Mouse (Mus musculus): ENCODE results near the gene Paxip1. TPM values are rescaled to one million over a fixed set of nuclear protein-coding genes. Genes with fewer than 3 reads are reported as not detected.

The Paxip1 gene
- polyA plus RNA-seq (2017; shearing (Covaris generic)): 53.9 TPM

DNA sequence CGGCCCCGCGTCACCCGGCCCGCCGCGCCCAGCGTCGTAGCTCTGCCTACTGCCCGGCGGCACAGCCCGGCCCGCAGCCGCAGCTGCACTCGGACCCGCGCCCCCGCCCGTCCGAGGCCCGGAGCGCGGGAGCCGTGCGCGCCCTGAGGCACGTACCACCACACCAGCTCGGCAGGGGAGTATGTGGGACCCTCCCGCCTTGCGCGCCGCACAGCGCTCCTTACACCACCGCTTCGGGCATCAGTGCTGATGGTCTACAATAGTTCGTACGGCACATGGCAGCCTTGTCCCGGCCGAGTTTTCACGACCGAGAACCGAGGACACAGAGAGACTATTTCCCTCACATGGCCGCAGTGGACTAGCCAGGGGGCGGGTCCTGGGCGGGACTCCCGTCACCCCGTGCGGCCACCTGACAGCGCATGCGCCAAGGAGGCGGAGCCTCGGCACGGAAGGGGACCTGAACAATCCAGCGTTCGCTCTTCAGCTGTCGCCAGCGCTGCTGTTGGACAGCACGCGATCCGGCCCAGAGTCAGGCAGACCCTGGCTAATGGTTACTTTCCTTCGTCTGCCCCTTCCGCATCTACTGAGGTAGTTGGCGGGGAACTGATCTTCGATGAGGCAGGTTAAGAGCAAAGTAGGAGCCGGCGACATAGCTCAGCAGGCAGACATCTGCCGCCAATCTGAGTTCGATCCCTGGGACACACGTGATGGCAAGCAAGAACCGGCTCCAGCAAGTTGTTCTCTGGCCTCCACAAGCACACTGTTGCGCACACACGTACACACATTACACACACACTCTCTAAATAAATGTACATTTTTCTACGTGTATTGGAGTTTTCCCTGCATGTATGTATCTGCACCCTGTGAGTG is at the start of gene Paxip1:
Gene Paxip1, minus strand, starts transcription at position 389 of the 870 bp plus-strand sequence.

Other genes with a start within 250 kb of the Paxip1 start
- not detected for gene Htr5a, start 50.5 kb upstream of the Paxip1 start, polyA plus RNA-seq (2017; shearing (Covaris generic))

All from naive thymus-derived CD4-positive, alpha-beta T cell, adult 5 months (primary cell).